Mouse (Mus musculus): ENCODE results near the gene Spc24. TPM values are rescaled to one million over a fixed set of nuclear protein-coding genes. Genes with fewer than 3 reads are reported as not detected.

Gene Spc24
- total and polyA plus RNA-seq, 2 experiments from 2014 or later: 6.3 to 6.6 TPM

DNA sequence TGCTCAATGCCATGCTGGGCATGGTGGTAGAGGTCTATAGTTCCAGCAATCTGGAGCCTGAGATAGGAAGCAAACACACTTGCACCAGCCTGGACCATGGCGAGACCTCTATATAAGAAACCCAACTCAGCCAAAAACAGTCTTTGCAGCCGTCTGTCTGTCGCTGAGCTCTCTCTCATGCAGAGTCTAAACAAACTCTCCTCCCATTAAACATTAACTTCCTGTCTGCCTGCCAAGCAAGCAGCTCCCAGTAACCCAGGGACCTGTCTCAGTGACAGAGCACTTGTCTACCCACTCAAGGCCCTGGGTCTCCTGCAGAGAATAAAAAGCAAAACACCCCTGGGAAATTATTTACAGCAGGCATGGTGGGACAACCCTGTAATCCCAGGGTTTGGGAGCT, 23.5 kb downstream of the Spc24 start:
- no peak overlapping the region for H3K9ac ChIP-seq (replicated peaks; ENCODE audit: low read length, poor library complexity, severe bottlenecking)
- 89% methylated on average over 3 of the region's 3 CpGs for WGBS
- H3K27me3 ChIP-seq (ENCODE audit: insufficient read depth, low read length): no peaks in the 10 kb centered on the region
- H3K9me3 ChIP-seq (ENCODE audit: low read length): no peaks in the 10 kb centered on the region
- no peak overlapping the region for H3K4me3 ChIP-seq (ENCODE audit: low read depth, low read length)
- no peaks in the 10 kb centered on the region for H3K4me1 ChIP-seq (ENCODE audit: insufficient read depth, low read length)
- no peak overlapping the region for H3K27ac ChIP-seq (ENCODE audit: low read depth, low read length)
- TF ChIP-seq CTCF (IDR thresholded peaks at IDR 0.05): no peak
- H3K4me2 ChIP-seq (ENCODE audit: low read depth, low read length, poor library complexity, severe bottlenecking): no peak overlapping the region
- ATAC-seq (ENCODE audit: low FRiP score): no peak
- no peak for DNase-seq (ENCODE audit: low spot score)
- peaks cover 69% of the 10 kb centered on the region for H3K36me3 ChIP-seq (ENCODE audit: insufficient read depth, low read length)

DNA sequence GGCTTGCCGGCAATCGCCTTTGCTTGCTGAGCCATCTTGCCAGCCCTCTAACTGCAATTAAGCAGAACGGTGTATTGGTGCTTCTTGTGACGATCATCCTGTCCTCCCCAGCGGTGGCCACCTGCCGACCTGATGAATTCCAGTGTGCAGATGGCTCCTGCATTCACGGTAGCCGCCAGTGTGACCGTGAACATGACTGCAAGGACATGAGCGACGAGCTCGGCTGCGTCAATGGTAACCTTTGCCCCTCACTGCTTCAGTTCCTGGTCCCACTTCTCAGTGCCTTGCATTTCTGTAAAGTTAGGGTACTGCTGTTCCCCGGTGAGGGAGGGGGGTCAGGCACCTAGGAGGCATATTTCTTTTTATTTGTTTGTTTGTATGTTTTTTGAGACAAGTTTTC, 25.0 kb downstream of the Spc24 start:
- H3K9ac ChIP-seq (replicated peaks; ENCODE audit: low read length, poor library complexity, severe bottlenecking): no peak overlapping the region
- no peak overlapping the region for H3K4me2 ChIP-seq (ENCODE audit: low read depth, low read length, poor library complexity, severe bottlenecking)
- H3K27ac ChIP-seq (ENCODE audit: low read depth, low read length): no peak overlapping the region
- H3K9me3 ChIP-seq (ENCODE audit: low read length): no peaks in the 10 kb centered on the region
- H3K4me3 ChIP-seq (ENCODE audit: low read depth, low read length): no peak overlapping the region
- H3K36me3 ChIP-seq (ENCODE audit: insufficient read depth, low read length): peaks cover 62% of the 10 kb centered on the region
- H3K27me3 ChIP-seq (ENCODE audit: insufficient read depth, low read length): no peaks in the 10 kb centered on the region
- DNase-seq (ENCODE audit: low spot score) (no peak), ATAC-seq (ENCODE audit: low FRiP score) (no peak)
- H3K4me1 ChIP-seq (ENCODE audit: insufficient read depth, low read length): no peaks in the 10 kb centered on the region
- no peak for TF ChIP-seq CTCF (IDR thresholded peaks at IDR 0.05)
- WGBS: 92% methylated on average over 14 of the region's 14 CpGs

DNA sequence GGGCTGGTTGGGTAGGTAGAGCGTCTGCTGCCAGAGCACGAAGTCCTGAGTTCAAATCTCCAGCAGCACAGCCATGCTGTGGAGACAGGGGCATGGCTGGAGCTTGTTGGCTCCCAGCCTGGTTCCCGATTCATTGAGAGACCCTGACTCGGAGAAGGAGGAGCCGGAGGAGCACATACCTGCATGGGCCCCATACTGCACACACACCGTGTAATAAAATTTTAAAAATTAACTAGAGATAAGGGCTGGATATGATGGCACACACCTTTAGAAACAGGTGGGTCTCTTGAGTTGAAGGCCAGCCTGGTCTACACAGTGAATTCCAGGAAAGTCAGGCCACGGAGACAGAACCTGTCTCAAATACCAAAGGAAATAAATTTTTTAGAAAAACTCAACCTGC, 26.1 kb downstream of the Spc24 start:
- H3K36me3 ChIP-seq (ENCODE audit: insufficient read depth, low read length): peaks cover 53% of the 10 kb centered on the region
- ATAC-seq (ENCODE audit: low FRiP score) (no peak), DNase-seq (ENCODE audit: low spot score) (no peak)
- 97% methylated on average over 7 of the region's 7 CpGs for WGBS
- no peak overlapping the region for H3K4me2 ChIP-seq (ENCODE audit: low read depth, low read length, poor library complexity, severe bottlenecking)
- no peak overlapping the region for H3K27ac ChIP-seq (ENCODE audit: low read depth, low read length)
- H3K27me3 ChIP-seq (ENCODE audit: insufficient read depth, low read length): no peaks in the 10 kb centered on the region
- TF ChIP-seq CTCF (IDR thresholded peaks at IDR 0.05): no peak
- H3K4me3 ChIP-seq (ENCODE audit: low read depth, low read length): no peak overlapping the region
- no peaks in the 10 kb centered on the region for H3K9me3 ChIP-seq (ENCODE audit: low read length)
- no peak overlapping the region for H3K9ac ChIP-seq (replicated peaks; ENCODE audit: low read length, poor library complexity, severe bottlenecking)
- no peaks in the 10 kb centered on the region for H3K4me1 ChIP-seq (ENCODE audit: insufficient read depth, low read length)

DNA sequence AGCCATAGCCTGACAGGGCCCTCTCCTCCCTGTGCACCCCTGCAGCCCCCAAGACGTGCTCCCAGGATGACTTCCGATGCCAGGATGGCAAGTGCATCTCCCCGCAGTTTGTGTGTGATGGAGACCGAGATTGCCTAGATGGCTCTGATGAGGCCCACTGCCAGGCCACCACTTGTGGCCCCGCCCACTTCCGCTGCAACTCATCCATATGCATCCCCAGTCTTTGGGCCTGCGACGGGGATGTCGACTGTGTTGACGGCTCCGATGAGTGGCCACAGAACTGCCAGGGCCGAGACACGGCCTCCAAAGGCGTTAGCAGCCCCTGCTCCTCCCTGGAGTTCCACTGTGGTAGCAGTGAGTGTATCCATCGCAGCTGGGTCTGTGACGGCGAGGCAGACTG, 26.7 kb downstream of the Spc24 start:
- H3K27me3 ChIP-seq (ENCODE audit: insufficient read depth, low read length): no peaks in the 10 kb centered on the region
- ATAC-seq (ENCODE audit: low FRiP score) (0 out of 2 replicates have a peak, but pooled peaks have one; percentile 10), DNase-seq (ENCODE audit: low spot score) (no peak)
- peaks cover 49% of the 10 kb centered on the region for H3K36me3 ChIP-seq (ENCODE audit: insufficient read depth, low read length)
- WGBS: 73% methylated on average over 17 of the region's 17 CpGs
- H3K4me2 ChIP-seq (ENCODE audit: low read depth, low read length, poor library complexity, severe bottlenecking): no peak overlapping the region
- H3K27ac ChIP-seq (ENCODE audit: low read depth, low read length): no peak overlapping the region
- H3K4me3 ChIP-seq (ENCODE audit: low read depth, low read length): no peak overlapping the region
- H3K4me1 ChIP-seq (ENCODE audit: insufficient read depth, low read length): no peaks in the 10 kb centered on the region
- no peaks in the 10 kb centered on the region for H3K9me3 ChIP-seq (ENCODE audit: low read length)
- no peak for TF ChIP-seq CTCF (IDR thresholded peaks at IDR 0.05)
- H3K9ac ChIP-seq (replicated peaks; ENCODE audit: low read length, poor library complexity, severe bottlenecking): no peak overlapping the region

DNA sequence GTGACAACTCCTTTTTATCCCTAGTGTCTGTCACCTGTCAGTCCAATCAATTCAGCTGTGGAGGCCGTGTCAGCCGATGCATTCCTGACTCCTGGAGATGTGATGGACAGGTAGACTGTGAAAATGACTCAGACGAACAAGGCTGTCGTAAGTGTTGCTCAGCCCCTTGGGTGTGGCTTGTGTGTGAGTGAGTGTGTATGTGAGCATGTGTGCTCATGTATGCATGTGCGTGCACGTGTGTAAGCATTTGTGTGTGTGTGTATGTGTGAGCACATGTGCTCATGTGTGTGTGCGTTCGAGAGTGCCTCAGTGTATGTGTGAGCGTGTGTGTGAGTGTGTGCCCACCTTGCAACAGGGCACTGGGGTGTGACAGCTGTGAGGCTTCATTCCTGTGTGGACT, 27.8 kb downstream of the Spc24 start:
- DNase-seq (ENCODE audit: low spot score) (no peak), ATAC-seq (ENCODE audit: low FRiP score) (no peak)
- Histone ChIP-seq H3K36me3 (ENCODE audit: insufficient read depth, low read length) (peaks cover 41% of the 10 kb centered on the region), H3K9ac (replicated peaks; ENCODE audit: low read length, poor library complexity, severe bottlenecking) (no peak overlapping the region), H3K4me3 (ENCODE audit: low read depth, low read length) (no peak overlapping the region), H3K27me3 (ENCODE audit: insufficient read depth, low read length) (no peaks in the 10 kb centered on the region), H3K4me2 (ENCODE audit: low read depth, low read length, poor library complexity, severe bottlenecking) (no peak overlapping the region), H3K9me3 (ENCODE audit: low read length) (no peaks in the 10 kb centered on the region), H3K4me1 (ENCODE audit: insufficient read depth, low read length) (no peaks in the 10 kb centered on the region), H3K27ac (ENCODE audit: low read depth, low read length) (no peak overlapping the region)
- WGBS: 92% methylated on average over 9 of the region's 9 CpGs
- TF ChIP-seq CTCF (IDR thresholded peaks at IDR 0.05): no peak

DNA sequence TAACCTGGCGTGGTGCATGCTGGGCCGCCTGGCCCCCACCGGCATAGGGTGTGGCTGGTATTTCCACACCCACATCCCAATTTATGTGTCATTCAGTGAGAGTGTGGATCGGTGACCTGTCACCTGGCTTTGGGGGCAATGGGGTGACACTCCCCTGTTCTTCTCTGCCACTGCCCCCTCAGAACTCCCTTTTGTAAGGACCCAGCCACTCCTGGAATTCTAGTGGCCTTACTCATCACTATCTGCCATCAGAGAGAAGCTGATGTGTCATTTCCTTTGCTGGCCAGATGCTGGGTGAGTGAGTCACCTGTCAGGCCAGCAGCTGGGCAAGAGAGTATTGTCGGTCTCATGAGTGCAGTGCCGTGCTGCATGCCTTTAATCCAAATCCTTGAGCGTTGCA, 30.8 kb downstream of the Spc24 start:
- TF ChIP-seq CTCF (IDR thresholded peaks at IDR 0.05): no peak
- Histone ChIP-seq H3K27ac (ENCODE audit: low read depth, low read length) (no peak overlapping the region), H3K9ac (replicated peaks; ENCODE audit: low read length, poor library complexity, severe bottlenecking) (peak overlapping the region; percentile 39; the same call in 1 of the 2 replicates)

More for the DNA sequence above, 30.8 kb downstream of the Spc24 start:
- Histone ChIP-seq H3K4me2 (ENCODE audit: low read depth, low read length, poor library complexity, severe bottlenecking) (no peak overlapping the region), H3K9me3 (ENCODE audit: low read length) (no peaks in the 10 kb centered on the region), H3K4me1 (ENCODE audit: insufficient read depth, low read length) (peaks cover 13% of the 10 kb centered on the region; the same call in 1 of the 2 replicates), H3K36me3 (ENCODE audit: insufficient read depth, low read length) (peaks cover 24% of the 10 kb centered on the region), H3K4me3 (ENCODE audit: low read depth, low read length) (no peak overlapping the region), H3K27me3 (ENCODE audit: insufficient read depth, low read length) (no peaks in the 10 kb centered on the region)
- 82% methylated on average over 7 of the region's 7 CpGs for WGBS
- no peak for DNase-seq (ENCODE audit: low spot score)
- no peak for ATAC-seq (ENCODE audit: low FRiP score)

Measured in midbrain, postnatal 0 days (tissue).